In the genomic region with DNA sequence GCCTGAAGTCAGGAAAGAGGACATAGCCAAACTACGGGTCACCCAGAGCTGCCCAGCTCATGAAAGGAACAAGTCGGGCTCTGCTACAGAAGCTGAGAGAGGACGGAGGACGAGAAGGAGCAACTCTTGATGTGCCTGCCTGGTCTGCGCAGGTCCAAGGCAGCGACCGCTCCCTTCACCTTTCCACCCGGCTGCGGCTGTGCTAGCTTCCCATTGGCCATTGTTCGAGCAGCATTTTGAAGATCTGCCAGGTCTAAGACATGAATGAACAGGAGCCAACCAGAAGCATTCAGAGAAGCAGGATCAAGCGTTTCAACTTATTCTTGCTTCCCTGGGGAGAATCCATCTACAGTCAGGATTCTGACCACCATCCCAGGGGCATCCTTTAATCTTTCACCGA, we compare ENCODE assay signal across 12 mouse cellular contexts.
DNase-seq lines count a peak whose midpoint lies in the region; ATAC-seq and TF ChIP-seq lines count a peak whose summit lies in the region.
"Had no signal": no experiment of that assay in that cellular context is flagged by ENCODE, and none has a peak within 500 bp of the region (broad histone marks: within the 10 kb centered on the region; RNA-seq: fewer than 3 reads in every experiment).

No protein-coding gene starts in this region.

- no peak for ATAC-seq in limb, embryonic 11.5 days (ENCODE audit: insufficient number of reproducible peaks, low FRiP score, low TSS enrichment, low read depth)
- ATAC-seq in neural tube, embryonic 12.5 days (ENCODE audit: low FRiP score, low read depth), result no peak
- no peak for ATAC-seq in neural tube, embryonic 15.5 days (ENCODE audit: low FRiP score)
- ATAC-seq in limb, embryonic 13.5 days (ENCODE audit: low FRiP score, low read depth), result no peak
- ATAC-seq: activated CD4-positive, CD25-positive, alpha-beta regulatory T cell, adult 4 months; liver, embryonic 12.5 days had no signal

- H3K9ac ChIP-seq in limb, embryonic 11.5 days (ENCODE audit: low read length), result 0 out of 2 replicates have a peak overlapping the region, but pooled peaks have one; percentile 7
- H3K9ac ChIP-seq in neural tube, embryonic 12.5 days, result no peak overlapping the region
- no peak overlapping the region for H3K9ac ChIP-seq in neural tube, embryonic 15.5 days (replicated peaks)
- H3K9ac ChIP-seq in limb, embryonic 13.5 days, result no peak overlapping the region
- H3K9ac ChIP-seq: liver, embryonic 12.5 days had no signal

- peaks cover 9% of the 10 kb centered on the region for H3K27me3 ChIP-seq in limb, embryonic 11.5 days (ENCODE audit: control insufficient read depth, insufficient read depth, low read length)
- peaks cover 33% of the 10 kb centered on the region for H3K27me3 ChIP-seq in limb, embryonic 10.5 days (ENCODE audit: low read depth, poor library complexity, severe bottlenecking)
- peaks cover 9% of the 10 kb centered on the region for H3K27me3 ChIP-seq in neural tube, embryonic 12.5 days (replicated peaks)
- H3K27me3 ChIP-seq in neural tube, embryonic 15.5 days (replicated peaks), result peaks cover 11% of the 10 kb centered on the region; the same call in 1 of the 2 replicates
- peaks cover 28% of the 10 kb centered on the region for H3K27me3 ChIP-seq in limb, embryonic 13.5 days

- intact Hi-C loops in gastrocnemius, adult 2 months (cut with DNase I), result loop anchor here (2.0 to 5.0 kb wide), 2 partner anchors 123 to 145 kb away; no protein-coding TSS in a partner anchor

- H3K9me3 ChIP-seq in limb, embryonic 11.5 days (ENCODE audit: control insufficient read depth, low read length), result no peaks in the 10 kb centered on the region
- H3K9me3 ChIP-seq in limb, embryonic 10.5 days (replicated peaks), result no peaks in the 10 kb centered on the region
- no peaks in the 10 kb centered on the region for H3K9me3 ChIP-seq in neural tube, embryonic 12.5 days
- no peaks in the 10 kb centered on the region for H3K9me3 ChIP-seq in neural tube, embryonic 15.5 days (replicated peaks)
- H3K9me3 ChIP-seq in limb, embryonic 13.5 days, result no peaks in the 10 kb centered on the region
- H3K9me3 ChIP-seq: forebrain, embryonic 10.5 days; hindbrain, embryonic 10.5 days; liver, embryonic 12.5 days had no signal

- no peaks in the 10 kb centered on the region for H3K4me1 ChIP-seq in limb, embryonic 11.5 days (ENCODE audit: control insufficient read depth, insufficient read depth, low read length)
- peaks cover 14% of the 10 kb centered on the region; the same call in 1 of the 2 replicates for H3K4me1 ChIP-seq in limb, embryonic 10.5 days
- peaks cover 11% of the 10 kb centered on the region; the same call in 1 of the 2 replicates for H3K4me1 ChIP-seq in neural tube, embryonic 12.5 days
- peaks cover 9% of the 10 kb centered on the region for H3K4me1 ChIP-seq in neural tube, embryonic 15.5 days
- H3K4me1 ChIP-seq in limb, embryonic 13.5 days, result peaks cover 27% of the 10 kb centered on the region
- H3K4me1 ChIP-seq: liver, embryonic 12.5 days had no signal

- peak; percentile 5 for DNase-seq in gastrocnemius, adult 2 months
- DNase-seq in gastrocnemius, postnatal 25 days, result no peak
- no peak for DNase-seq in limb, embryonic 11.5 days (ENCODE audit: low spot score)
- DNase-seq in limb, embryonic 10.5 days (ENCODE audit: low spot score), result no peak
- no peak for DNase-seq in cerebellum, postnatal 36 days

- H3K36me3 ChIP-seq in limb, embryonic 11.5 days (ENCODE audit: control insufficient read depth, insufficient read depth, low read length), result no peaks in the 10 kb centered on the region
- H3K36me3 ChIP-seq in limb, embryonic 10.5 days, result no peaks in the 10 kb centered on the region
- H3K36me3 ChIP-seq in neural tube, embryonic 12.5 days, result no peaks in the 10 kb centered on the region
- H3K36me3 ChIP-seq in neural tube, embryonic 15.5 days, result no peaks in the 10 kb centered on the region
- no peaks in the 10 kb centered on the region for H3K36me3 ChIP-seq in limb, embryonic 13.5 days
- H3K36me3 ChIP-seq: forebrain, embryonic 10.5 days; hindbrain, embryonic 10.5 days; liver, embryonic 12.5 days had no signal

- no peak overlapping the region for H3K27ac ChIP-seq in gastrocnemius, adult 2 months
- H3K27ac ChIP-seq in limb, embryonic 11.5 days (replicated peaks; ENCODE audit: low read depth, low read length), result no peak overlapping the region
- no peak overlapping the region for H3K27ac ChIP-seq in limb, embryonic 10.5 days
- no peak overlapping the region for H3K27ac ChIP-seq in neural tube, embryonic 12.5 days
- H3K27ac ChIP-seq in neural tube, embryonic 15.5 days (replicated peaks), result no peak overlapping the region
- 0 out of 2 replicates have a peak overlapping the region, but pooled peaks have one; percentile 10 for H3K27ac ChIP-seq in limb, embryonic 13.5 days
- H3K27ac ChIP-seq: hindbrain, embryonic 10.5 days; liver, embryonic 12.5 days had no signal

- no peak for TF ChIP-seq CTCF in gastrocnemius, adult 2 months (IDR thresholded peaks at IDR 0.05)

- no peak overlapping the region for H3K4me2 ChIP-seq in limb, embryonic 11.5 days (ENCODE audit: low read depth, severe bottlenecking)
- H3K4me2 ChIP-seq in neural tube, embryonic 12.5 days (replicated peaks), result peak overlapping the region; percentile 51; the same call in 1 of the 2 replicates
- no peak overlapping the region for H3K4me2 ChIP-seq in neural tube, embryonic 15.5 days
- H3K4me2 ChIP-seq in limb, embryonic 13.5 days (replicated peaks), result peak overlapping the region; percentile 53

- 60% methylated on average over 12 of the region's 12 CpGs for WGBS in limb, embryonic 11.5 days
- 66% methylated on average over 12 of the region's 12 CpGs for WGBS in limb, embryonic 10.5 days
- WGBS in neural tube, embryonic 12.5 days, result 71% methylated on average over 12 of the region's 12 CpGs
- WGBS in neural tube, embryonic 15.5 days, result 68% methylated on average over 12 of the region's 12 CpGs
- 67% methylated on average over 12 of the region's 12 CpGs for WGBS in limb, embryonic 13.5 days

- H3K4me3 ChIP-seq in gastrocnemius, adult 2 months, result no peak overlapping the region
- no peak overlapping the region for H3K4me3 ChIP-seq in limb, embryonic 11.5 days (ENCODE audit: low read depth, low read length)
- H3K4me3 ChIP-seq in limb, embryonic 10.5 days, result no peak overlapping the region
- no peak overlapping the region for H3K4me3 ChIP-seq in neural tube, embryonic 12.5 days
- no peak overlapping the region for H3K4me3 ChIP-seq in neural tube, embryonic 15.5 days (replicated peaks)
- H3K4me3 ChIP-seq in limb, embryonic 13.5 days, result no peak overlapping the region
- H3K4me3 ChIP-seq: liver, embryonic 12.5 days had no signal

Comparison
In these comparisons a context has a peak if more than half of its experiments do, and no peak if none do; other contexts are left out.
1. H3K4me2 ChIP-seq: peak in neural tube, embryonic 12.5 days (single experiment) and limb, embryonic 13.5 days (single experiment); none in limb, embryonic 11.5 days (single experiment) and neural tube, embryonic 15.5 days (single experiment).